Mouse (Mus musculus) frontal cortex, postnatal 25 days (tissue): ENCODE measurements at regions not wholly inside any gene's neighbourhood (a gene's known extent, or its start where the extent isn't known, plus 50 kb on each side); places are given as distances from the start of the nearest gene placed in this dataset.

Source experiments
- DNase-seq, 2 experiments: peaks; one replicate each; pipeline ENCODE4 v3.0.0; 2022; ENCODE audit warnings: low spot score in 2 of 2

- no peak for DNase-seq
Measured at GRCm38 (mm10) chr13:110673536-110673935, 278.7 kb downstream of the Plk2 start.

GRCm38 (mm10) chr13:110683259-110684041 is 288.6 kb downstream of the Plk2 start:
- no peak for DNase-seq

- DNase-seq, result no peak
Measured at GRCm38 (mm10) chr13:110688796-110689195, 293.9 kb downstream of the Plk2 start.

GRCm38 (mm10) chr13:110690501-110691255 is 295.8 kb downstream of the Plk2 start:
- DNase-seq, result no peak

GRCm38 (mm10) chr13:110692696-110693095 is 297.9 kb downstream of the Plk2 start:
- DNase-seq, result no peak

DNA sequence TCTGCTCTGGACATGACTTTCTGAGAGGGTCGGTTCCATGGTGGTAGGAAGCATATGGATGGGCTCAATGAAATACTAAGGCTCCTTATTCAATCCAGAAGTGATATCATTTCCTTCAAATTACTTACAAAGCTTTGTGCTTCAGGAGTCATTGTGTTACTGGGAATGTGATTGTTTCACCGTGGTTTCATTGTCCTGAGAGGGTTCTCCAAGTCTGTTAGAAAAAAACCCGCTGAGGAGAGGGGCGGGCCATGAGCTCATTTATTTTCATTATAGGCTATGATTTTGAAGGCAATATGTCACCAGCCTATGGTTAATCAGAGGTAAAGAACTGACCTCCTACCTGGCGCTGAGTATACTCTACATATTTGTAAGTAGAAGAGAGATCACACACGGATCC is 300.0 kb downstream of the Plk2 start:
- no peak for DNase-seq

GRCm38 (mm10) chr13:110696549-110696948 is 301.7 kb downstream of the Plk2 start:
- no peak for DNase-seq

DNA sequence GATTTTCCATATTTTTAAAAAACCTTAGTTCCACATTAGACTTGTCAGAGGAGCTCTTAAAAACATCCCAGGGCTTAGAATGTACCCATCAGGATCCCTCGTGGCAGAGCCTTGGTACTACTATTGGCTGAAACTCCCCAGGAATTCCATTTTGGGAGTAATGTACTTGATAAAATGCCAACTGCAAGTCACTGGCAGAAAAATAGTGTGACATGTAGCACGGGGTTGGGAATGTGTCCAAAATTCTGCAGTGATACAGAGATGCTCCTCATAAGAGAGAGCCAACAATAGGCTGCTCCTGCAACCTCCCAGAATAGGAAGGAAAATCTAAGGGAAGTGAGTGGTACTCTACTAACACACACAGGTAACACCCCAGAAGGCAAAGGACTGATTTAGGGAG is 309.4 kb downstream of the Plk2 start:
- no peak for DNase-seq

DNA sequence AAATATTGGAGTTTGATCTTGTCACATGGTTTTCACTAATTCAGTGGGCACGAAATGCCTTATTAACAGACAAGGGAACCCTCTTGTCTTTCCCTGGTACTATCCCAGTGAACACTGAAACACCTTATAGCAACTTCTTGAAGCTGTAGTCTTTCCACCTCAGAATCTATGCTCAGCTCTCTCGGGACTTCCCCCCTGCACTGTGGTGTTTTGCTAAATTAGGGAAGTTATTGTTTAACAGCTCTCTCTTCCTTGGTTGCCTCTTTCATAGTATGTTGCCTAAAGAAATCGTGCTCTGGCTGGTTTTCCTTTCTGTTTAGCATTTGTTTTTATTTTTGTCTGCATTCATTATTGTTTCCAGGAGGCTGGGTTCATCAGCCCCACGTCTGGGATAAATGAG is 316.0 kb downstream of the Plk2 start:
- DNase-seq, result no peak

- no peak for DNase-seq
Measured at GRCm38 (mm10) chr13:110712527-110712926, 317.7 kb downstream of the Plk2 start.

- no peak for DNase-seq
Measured at GRCm38 (mm10) chr13:110722170-110722569, 327.3 kb downstream of the Plk2 start.

DNA sequence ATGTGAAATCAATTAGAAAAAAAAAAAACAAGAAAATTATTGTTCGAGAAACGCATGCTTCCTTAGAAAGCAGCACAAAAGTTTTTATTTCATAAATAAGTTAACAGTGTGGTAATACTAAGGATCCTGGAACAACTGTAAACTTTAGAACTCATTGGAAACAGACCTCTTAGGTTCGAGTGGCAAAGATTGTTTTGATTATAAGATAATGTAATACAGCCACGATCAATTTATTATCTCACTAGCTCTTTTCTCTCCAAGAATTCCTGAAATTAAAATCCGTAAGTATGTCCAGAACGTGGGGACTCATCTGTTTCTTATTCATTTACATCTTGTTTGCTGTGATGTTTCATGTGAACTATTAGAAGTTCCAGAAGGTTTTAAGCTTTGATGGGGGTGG is 327.9 kb downstream of the Plk2 start:
- DNase-seq, result no peak

GRCm38 (mm10) chr13:110724836-110725235 is 330.0 kb downstream of the Plk2 start:
- no peak for DNase-seq

GRCm38 (mm10) chr13:110725821-110726220 is 331.0 kb downstream of the Plk2 start:
- DNase-seq, result no peak

DNA sequence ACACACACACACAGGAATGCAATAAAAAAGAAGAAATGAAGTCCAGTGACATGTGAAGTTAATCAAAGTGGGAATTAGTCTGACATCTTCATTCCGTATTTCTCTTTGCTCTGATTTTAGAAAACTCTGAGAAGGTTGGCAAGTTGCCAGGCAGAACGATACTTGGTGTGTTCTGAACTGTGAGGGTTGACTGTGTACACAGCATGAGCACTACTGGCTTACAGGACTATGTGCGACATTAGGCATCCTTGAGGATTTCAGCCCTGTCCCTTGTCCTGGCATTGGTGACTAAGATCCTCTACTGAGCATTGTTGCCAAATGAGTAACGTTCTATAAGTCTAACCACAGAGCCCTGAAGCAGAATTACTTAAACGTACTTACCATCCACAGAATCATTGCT is 340.7 kb downstream of the Plk2 start:
- no peak for DNase-seq

GRCm38 (mm10) chr13:110741576-110742206 is 346.8 kb downstream of the Plk2 start:
- DNase-seq, result no peak

DNA sequence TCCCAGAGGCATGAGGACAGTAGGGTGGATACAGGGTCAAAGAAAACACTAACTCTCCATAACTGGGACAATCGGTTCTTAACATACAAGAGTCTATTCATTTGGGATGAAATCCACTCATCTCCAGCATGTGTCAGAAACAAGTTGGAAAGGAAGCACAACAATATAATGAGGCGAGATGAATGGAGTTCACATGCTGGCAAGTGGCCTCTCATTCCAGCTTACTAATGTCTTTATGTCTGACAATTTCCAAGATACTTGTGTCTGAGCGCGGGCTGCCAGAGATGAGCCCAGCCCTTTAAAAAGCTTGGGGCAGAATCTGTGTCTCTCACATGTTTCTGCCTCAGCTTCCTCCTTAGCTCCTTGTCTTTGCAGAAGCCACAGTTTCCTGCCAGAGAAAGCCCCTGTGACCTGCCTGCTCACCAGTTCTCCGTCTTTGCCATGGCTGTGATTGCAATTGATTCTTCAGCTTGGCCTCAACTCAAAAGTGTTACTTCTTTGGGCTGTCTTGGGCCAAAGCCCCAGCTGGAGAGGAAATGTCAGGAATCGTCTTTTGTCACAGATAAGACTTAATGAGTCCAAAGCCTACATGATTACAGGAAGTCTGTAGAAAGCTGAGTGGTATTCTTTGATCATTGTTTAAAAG is 352.5 kb downstream of the Plk2 start:
- DNase-seq, result no peak

DNA sequence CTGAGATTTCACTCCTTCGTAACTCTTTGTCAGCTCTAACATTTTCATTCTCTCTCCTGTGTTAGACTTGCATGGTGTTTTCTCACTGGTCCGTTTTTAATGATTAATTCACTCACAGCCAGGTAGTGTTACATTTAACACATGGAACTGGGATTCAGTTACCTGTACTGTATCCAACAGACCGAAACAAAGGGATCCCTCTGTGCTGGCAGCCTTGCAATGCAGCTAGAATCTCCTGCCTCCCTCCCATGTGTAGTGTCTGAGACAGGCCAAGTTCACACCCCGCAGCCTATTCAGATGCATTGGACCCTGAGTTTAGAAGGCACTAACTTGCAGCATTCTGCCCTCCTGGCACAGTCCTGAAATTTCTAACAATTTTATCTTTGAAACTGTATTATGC is 357.9 kb downstream of the Plk2 start:
- no peak for DNase-seq

- DNase-seq, result no peak
Measured at GRCm38 (mm10) chr13:110754548-110754947, 359.7 kb downstream of the Plk2 start.

GRCm38 (mm10) chr13:110756877-110757276 is 362.0 kb downstream of the Plk2 start:
- DNase-seq, result no peak

- DNase-seq, result no peak
Measured at GRCm38 (mm10) chr13:110769210-110769609, 374.4 kb downstream of the Plk2 start.

- DNase-seq, result no peak
Measured at GRCm38 (mm10) chr13:110775251-110775650, 380.4 kb downstream of the Plk2 start.
